Mouse (Mus musculus): Measurements from ENCODE around the gene Sla2. TPM values are rescaled to one million over a fixed set of nuclear protein-coding genes. Genes with fewer than 3 reads are reported as not detected.
"Not testable (repeated sequence)": the region's sequence is repeated elsewhere in the genome, so short reads cannot be mapped to it uniquely, and the experiment has no call there.

Gene Sla2
- polyA plus RNA-seq (2012; rRNA removed), result 0.03 and 0.06 TPM in 2 replicates

DNA sequence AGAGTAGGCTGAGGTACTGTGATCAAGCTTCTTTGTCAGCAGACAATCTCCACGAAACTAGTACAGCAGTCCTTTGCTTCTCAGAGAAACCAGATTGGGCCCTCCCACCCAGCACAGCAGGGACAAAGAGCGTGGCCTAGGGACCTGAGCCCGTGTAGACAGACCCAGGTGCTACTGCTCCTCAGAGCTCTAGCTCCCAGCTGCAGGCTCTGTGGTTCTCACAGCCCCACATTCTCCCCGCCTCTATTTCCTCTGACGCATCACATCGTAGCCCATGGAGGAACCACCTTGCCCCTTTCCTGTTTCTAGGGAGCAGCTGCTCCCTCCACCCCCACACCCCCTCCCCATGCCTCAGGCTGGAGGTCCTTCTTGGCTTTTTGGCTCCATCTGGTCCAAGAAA lies at the start of gene Sla2:
TSS of gene Sla2 (minus strand) at position 176 of the 400 bp plus-strand sequence.
- no peak for TF ChIP-seq CTCF (IDR thresholded peaks at IDR 0.05; ENCODE audit: borderline replicate concordance, extremely low read depth, insufficient read depth, insufficient read length)
- TF ChIP-seq POLR2A (IDR thresholded peaks at IDR 0.05; ENCODE audit: borderline replicate concordance, extremely low read depth, insufficient read depth, insufficient read length, poor library complexity, severe bottlenecking), result no peak
- no peak for DNase-seq (ENCODE audit: low read depth)

- TF ChIP-seq CTCF (IDR thresholded peaks at IDR 0.05; ENCODE audit: borderline replicate concordance, extremely low read depth, insufficient read depth, insufficient read length) (no peak), POLR2A (IDR thresholded peaks at IDR 0.05; ENCODE audit: borderline replicate concordance, extremely low read depth, insufficient read depth, insufficient read length, poor library complexity, severe bottlenecking) (no peak)
These were observed 48.0 kb upstream of the Sla2 start for GRCm38 (mm10) chr2:156935005-156935404.

DNA sequence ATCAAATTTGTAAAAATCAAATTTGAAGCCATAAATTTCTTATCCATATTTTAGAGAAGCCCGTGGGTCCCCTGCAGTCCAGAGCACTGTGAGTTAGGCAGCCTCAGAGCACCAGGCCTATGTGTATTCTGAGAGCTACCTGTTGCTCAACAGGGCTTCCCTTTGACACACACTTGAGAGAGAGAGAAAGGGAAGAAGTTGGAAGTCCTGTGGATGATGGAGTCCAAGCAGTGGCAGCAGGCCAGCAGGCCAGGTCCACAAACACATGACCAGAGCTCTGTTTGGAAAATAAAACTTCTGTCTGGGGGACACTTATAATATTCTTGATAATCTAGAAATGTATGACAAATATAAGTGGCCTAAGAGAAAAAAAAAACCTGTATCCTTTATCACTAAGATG lies 46.4 kb upstream of the Sla2 start:
- no peak for DNase-seq (ENCODE audit: low read depth)
- no peak for TF ChIP-seq CTCF (IDR thresholded peaks at IDR 0.05; ENCODE audit: borderline replicate concordance, extremely low read depth, insufficient read depth, insufficient read length)
- TF ChIP-seq POLR2A (IDR thresholded peaks at IDR 0.05; ENCODE audit: borderline replicate concordance, extremely low read depth, insufficient read depth, insufficient read length, poor library complexity, severe bottlenecking), result no peak

More at GRCm38 (mm10) chr2:156935005-156935404, 48.0 kb upstream of the Sla2 start:
- DNase-seq (ENCODE audit: low read depth), result no peak

GRCm38 (mm10) chr2:156931421-156931820 lies 44.4 kb upstream of the Sla2 start:
- TF ChIP-seq POLR2A (IDR thresholded peaks at IDR 0.05; ENCODE audit: borderline replicate concordance, extremely low read depth, insufficient read depth, insufficient read length, poor library complexity, severe bottlenecking), result no peak
- no peak for DNase-seq (ENCODE audit: low read depth)

DNA sequence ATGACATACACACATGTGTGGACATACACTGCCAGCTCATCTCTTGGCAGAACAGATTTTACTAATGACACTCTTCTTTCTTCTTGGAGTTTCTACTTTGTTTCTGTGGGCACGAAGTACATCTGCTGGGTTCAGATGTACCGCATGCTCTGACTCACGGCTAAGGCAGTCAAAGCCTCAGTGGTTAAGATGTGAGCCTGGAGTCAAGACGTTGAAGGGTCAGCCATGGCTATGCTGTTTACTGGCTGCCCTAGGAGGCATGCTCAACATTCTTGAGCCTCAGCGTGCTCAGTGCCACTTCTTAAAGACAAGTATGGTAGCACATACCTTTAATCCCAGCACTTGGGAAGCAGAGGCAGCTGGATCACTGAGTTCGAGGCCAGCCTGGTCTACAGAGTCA lies 43.6 kb upstream of the Sla2 start:
- no peak for DNase-seq (ENCODE audit: low read depth)
- TF ChIP-seq POLR2A (IDR thresholded peaks at IDR 0.05; ENCODE audit: borderline replicate concordance, extremely low read depth, insufficient read depth, insufficient read length, poor library complexity, severe bottlenecking) (no peak), CTCF (IDR thresholded peaks at IDR 0.05; ENCODE audit: borderline replicate concordance, extremely low read depth, insufficient read depth, insufficient read length) (no peak)

GRCm38 (mm10) chr2:156929519-156930120 lies 42.6 kb upstream of the Sla2 start:
- TF ChIP-seq CTCF (IDR thresholded peaks at IDR 0.05; ENCODE audit: borderline replicate concordance, extremely low read depth, insufficient read depth, insufficient read length) (no peak), POLR2A (IDR thresholded peaks at IDR 0.05; ENCODE audit: borderline replicate concordance, extremely low read depth, insufficient read depth, insufficient read length, poor library complexity, severe bottlenecking) (no peak)

DNA sequence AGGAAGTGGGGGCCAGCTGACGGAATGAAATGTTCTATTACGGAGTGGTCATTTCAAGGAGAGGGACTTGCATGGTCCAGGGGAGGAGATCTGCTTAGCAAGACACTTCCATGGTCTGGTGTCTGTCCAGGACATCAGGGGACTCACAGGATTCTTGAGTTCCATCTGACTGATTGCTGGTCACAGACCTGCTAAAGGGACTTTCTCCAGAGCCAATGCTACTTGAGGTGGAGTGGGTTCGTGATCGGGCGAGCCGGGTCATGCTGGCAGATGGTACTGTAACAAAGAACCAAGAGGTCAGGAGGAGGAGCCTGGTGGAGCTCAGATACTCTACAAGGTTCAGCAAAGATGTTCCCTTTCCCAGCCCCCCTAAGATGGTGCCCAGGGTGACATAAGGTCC lies 41.6 kb upstream of the Sla2 start:
- DNase-seq (ENCODE audit: low read depth), result no peak
- TF ChIP-seq POLR2A (IDR thresholded peaks at IDR 0.05; ENCODE audit: borderline replicate concordance, extremely low read depth, insufficient read depth, insufficient read length, poor library complexity, severe bottlenecking) (no peak), CTCF (IDR thresholded peaks at IDR 0.05; ENCODE audit: borderline replicate concordance, extremely low read depth, insufficient read depth, insufficient read length) (no peak)

More at GRCm38 (mm10) chr2:156929519-156930120, 42.6 kb upstream of the Sla2 start:
- DNase-seq (ENCODE audit: low read depth), result no peak

DNA sequence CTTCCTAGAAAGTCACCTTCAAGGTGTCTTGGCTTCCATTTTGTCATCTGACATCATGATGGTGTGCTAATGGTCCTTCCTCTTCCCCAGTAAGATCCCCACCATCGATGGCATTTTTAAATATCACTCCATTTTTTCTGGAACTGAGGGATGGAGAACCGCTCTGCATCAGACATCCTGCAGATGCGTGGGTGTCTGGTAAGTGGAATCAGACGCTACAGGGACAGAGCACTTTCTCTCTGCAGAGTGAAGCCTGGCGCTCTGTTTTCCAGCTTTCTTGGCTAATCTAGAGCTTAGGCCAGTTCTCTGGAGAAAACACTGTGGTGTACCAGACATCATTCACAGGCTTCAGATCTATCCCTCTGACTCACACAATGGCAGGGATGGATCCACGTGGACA lies 40.7 kb upstream of the Sla2 start:
- TF ChIP-seq POLR2A (IDR thresholded peaks at IDR 0.05; ENCODE audit: borderline replicate concordance, extremely low read depth, insufficient read depth, insufficient read length, poor library complexity, severe bottlenecking) (no peak), CTCF (IDR thresholded peaks at IDR 0.05; ENCODE audit: borderline replicate concordance, extremely low read depth, insufficient read depth, insufficient read length) (no peak)
- DNase-seq (ENCODE audit: low read depth), result no peak

DNA sequence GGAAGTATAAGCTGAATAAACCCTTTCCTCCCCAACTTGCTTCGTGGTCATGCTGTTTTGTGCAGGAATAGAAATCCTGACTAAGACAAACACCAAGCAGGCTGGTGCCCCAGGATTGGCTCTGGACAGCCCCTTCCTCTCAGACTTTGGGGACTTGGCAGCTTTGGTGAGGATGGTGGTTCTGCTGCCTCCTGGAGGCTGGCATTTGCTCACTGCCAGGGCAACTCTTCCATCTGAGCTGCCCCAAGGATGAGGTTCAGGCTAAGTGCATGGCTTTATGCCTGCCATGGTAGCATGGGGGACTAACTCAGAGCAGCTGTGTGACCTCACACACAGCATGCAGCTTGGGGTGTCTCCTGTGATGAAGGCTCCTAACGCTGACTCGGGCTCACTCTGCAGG lies 38.6 kb upstream of the Sla2 start:
- DNase-seq (ENCODE audit: low read depth), result not testable (repeated sequence)

- not testable (repeated sequence) for DNase-seq (ENCODE audit: low read depth)
These were observed 38.1 kb upstream of the Sla2 start for GRCm38 (mm10) chr2:156925075-156925474.

DNA sequence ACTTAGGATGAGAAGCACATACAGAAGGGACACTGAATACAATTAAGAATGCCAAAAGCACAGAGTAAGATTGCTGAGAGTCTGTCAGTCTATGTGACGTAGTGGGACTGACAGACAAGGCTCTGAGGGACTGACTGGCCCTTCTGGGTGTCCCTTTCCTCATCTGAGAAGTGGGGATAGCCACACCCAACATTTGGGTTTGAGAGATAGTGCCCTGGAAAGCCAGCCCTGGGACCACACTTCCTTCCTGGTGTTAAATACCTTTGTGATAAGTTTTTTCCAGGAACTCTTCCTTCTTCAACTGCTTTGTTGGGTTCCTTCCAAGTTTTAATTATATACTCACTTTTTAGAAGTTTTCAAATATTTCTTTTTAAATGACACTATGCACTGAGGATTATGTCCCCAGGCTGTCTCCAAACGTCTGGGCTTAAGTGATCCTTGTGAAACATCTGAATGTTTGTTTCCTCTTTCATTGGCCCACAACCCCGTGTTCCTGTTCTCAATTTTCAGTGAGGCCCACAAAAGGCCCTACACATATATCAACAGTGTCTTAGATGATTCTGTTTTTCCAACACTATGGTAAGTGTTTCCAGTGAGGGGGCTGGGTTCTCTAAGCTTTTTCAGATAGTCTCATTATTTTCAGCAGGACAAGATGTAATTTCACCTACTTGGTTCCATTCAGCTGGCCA lies 37.4 kb upstream of the Sla2 start:
- no peak for TF ChIP-seq CTCF (IDR thresholded peaks at IDR 0.05; ENCODE audit: borderline replicate concordance, extremely low read depth, insufficient read depth, insufficient read length)
- no peak for DNase-seq (ENCODE audit: low read depth)

DNA sequence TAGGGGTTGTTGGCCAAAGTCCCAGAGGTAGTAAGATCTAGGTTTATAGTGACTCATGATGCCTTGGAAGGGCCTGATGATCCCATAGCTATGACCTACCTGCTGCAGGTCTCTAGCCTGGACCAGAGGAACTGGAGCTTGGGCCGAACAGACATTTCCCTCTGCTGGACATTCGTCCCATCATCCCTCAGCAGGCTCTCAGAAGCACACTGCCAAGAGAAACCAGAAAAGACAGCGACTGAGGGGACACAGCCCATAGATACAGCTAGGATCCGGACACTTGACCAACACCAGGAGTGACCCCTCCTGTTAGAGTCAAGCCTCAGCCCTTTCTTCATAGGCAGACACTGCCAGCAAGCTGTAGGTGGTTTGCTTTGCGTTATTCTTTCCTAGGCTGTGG lies 36.1 kb upstream of the Sla2 start:
- TF ChIP-seq POLR2A (IDR thresholded peaks at IDR 0.05; ENCODE audit: borderline replicate concordance, extremely low read depth, insufficient read depth, insufficient read length, poor library complexity, severe bottlenecking) (no peak), CTCF (IDR thresholded peaks at IDR 0.05; ENCODE audit: borderline replicate concordance, extremely low read depth, insufficient read depth, insufficient read length) (no peak)
- DNase-seq (ENCODE audit: low read depth), result no peak

GRCm38 (mm10) chr2:156919796-156920195 lies 32.8 kb upstream of the Sla2 start:
- DNase-seq (ENCODE audit: low read depth), result no peak
- TF ChIP-seq CTCF (IDR thresholded peaks at IDR 0.05; ENCODE audit: borderline replicate concordance, extremely low read depth, insufficient read depth, insufficient read length) (no peak), POLR2A (IDR thresholded peaks at IDR 0.05; ENCODE audit: borderline replicate concordance, extremely low read depth, insufficient read depth, insufficient read length, poor library complexity, severe bottlenecking) (no peak)

DNA sequence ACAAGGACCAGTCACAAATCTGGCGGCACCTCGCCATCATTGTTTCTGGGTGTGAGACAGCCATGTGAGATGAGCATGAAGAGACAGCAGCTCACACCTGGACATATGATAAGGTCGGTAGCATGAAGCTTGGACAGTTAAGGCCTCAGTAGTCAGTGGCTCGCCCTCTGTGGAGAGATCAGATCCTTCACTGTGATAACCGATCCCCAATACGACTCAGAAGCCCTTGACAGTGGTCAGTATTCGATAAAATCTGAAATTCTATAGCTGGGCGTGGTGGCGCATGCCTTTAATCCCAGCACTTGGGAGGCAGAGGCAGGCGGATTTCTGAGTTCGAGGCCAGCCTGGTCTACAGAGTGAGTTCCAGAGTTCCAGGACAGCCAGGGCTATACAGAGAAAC lies 32.2 kb upstream of the Sla2 start:
- DNase-seq (ENCODE audit: low read depth), result not testable (repeated sequence)
